Mouse (Mus musculus): ENCODE measurements around the gene Olfr457. TPM values are rescaled to one million over a fixed set of nuclear protein-coding genes. Genes with fewer than 3 reads are reported as not detected.
"Not testable (repeated sequence)": the region's sequence is repeated elsewhere in the genome, so short reads cannot be mapped to it uniquely, and the experiment has no call there.

Olfr457 gene
- not detected in 2 replicates for polyA plus RNA-seq (2012; rRNA removed)

DNA sequence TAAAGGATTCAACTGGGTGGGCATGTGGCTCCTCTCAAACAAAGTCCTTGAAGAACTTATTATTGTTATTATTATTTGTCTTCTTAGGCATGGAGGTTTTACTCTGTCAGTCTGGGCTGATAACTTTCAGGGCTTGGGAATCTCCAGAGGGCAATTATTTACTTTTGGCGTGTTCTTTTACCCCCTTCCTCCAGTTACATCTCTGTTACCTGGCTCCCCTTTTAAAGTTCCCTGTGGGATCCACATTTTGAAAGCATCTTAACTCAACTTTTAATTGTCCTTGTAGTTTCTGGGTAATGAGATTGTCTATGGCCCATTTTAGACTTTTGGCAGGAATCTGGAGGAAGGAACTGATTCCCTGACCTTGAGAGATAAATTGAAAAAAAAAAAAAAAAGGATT, at the start of gene Olfr457:
Gene Olfr457, minus strand, starts transcription at position 101 of the 400 bp plus-strand sequence.
- no peak for DNase-seq (ENCODE audit: low read depth)
- TF ChIP-seq CTCF (IDR thresholded peaks at IDR 0.05; ENCODE audit: borderline replicate concordance, extremely low read depth, insufficient read depth, insufficient read length) (no peak), POLR2A (IDR thresholded peaks at IDR 0.05; ENCODE audit: borderline replicate concordance, extremely low read depth, insufficient read depth, insufficient read length, poor library complexity, severe bottlenecking) (no peak)

DNA sequence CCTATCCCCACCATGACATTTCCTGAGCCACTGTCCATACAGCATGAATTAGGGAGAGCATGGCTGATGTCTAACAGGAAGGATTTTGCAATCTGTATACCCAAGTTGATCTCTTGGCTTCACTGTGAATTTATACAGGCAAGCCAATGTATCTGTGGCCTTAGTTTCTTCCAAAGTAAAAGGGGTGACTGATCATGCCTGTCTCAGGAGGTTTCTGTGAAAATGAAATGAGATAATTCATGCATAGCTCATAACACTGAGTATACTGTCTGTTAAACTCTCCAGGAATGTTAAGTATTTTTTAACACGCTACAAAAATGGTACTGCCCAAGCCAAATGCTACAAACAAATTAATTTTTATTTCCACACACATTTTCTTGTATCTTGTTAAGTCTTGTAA, 37.3 kb upstream of the Olfr457 start:
- no peak for DNase-seq (ENCODE audit: low read depth)
- TF ChIP-seq CTCF (IDR thresholded peaks at IDR 0.05; ENCODE audit: borderline replicate concordance, extremely low read depth, insufficient read depth, insufficient read length) = no peak
- TF ChIP-seq POLR2A (IDR thresholded peaks at IDR 0.05; ENCODE audit: borderline replicate concordance, extremely low read depth, insufficient read depth, insufficient read length, poor library complexity, severe bottlenecking) = no peak

DNA sequence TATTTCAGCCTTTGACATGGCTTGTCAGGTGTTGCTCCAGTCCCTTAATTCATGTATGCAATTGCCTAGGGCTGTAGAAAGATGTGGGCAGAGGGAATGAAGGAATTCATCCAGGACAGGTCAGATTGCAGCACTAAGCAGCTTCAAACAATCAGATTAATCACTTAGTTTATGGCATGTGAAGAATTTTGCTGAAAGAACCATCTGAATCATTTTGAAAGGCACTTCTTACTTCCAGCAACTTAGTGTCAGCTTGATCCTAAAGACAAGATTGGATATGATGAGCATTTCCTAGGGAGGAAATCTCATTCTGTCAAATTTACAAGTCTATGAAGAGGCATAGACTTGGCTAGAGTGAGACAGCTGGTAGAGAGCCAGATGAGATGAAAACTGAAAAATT, 33.2 kb upstream of the Olfr457 start:
- DNase-seq (ENCODE audit: low read depth) = no peak
- TF ChIP-seq CTCF (IDR thresholded peaks at IDR 0.05; ENCODE audit: borderline replicate concordance, extremely low read depth, insufficient read depth, insufficient read length) = no peak
- TF ChIP-seq POLR2A (IDR thresholded peaks at IDR 0.05; ENCODE audit: borderline replicate concordance, extremely low read depth, insufficient read depth, insufficient read length, poor library complexity, severe bottlenecking) = no peak

DNA sequence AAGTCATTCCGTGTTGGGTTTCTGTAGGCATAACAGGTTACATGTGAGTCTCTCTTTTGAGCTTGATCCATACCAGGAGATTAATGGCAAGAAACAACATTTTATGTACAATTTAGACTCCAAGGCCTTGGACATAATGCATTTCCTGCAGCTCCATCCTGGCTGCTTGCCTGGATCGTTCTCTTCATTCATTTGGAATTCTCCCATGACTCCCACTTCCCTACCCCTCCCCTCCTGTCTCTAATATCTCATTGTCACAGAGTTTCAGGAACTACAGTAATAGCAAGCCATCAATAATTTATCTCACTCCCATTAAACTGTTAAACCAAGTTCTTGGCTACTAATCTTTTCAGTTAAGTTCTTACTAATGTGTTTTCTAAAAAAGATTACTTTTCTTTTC, 27.3 kb upstream of the Olfr457 start:
- DNase-seq (ENCODE audit: low read depth) = no peak
- TF ChIP-seq POLR2A (IDR thresholded peaks at IDR 0.05; ENCODE audit: borderline replicate concordance, extremely low read depth, insufficient read depth, insufficient read length, poor library complexity, severe bottlenecking) (no peak), CTCF (IDR thresholded peaks at IDR 0.05; ENCODE audit: borderline replicate concordance, extremely low read depth, insufficient read depth, insufficient read length) (no peak)

DNA sequence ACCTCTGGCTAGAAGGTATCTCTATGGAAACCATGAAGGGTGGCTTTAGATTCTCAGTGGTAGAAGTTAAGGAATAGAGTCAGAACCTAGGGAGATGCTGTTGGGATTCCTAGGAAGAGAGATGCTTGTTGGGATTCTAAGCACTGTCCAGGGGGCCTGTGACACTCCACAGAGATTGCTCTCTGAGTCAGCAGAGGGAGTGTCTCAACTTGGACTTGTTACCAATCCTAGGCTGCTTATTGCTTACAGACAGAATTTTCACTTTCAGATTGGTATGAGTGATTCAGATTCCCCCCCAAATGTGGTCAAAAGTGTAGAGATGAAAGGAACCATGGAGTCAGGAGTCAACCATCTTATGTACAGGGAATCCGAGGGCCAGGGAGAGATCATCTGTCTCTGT, 13.6 kb upstream of the Olfr457 start:
- no peak for DNase-seq (ENCODE audit: low read depth)
- TF ChIP-seq CTCF (IDR thresholded peaks at IDR 0.05; ENCODE audit: borderline replicate concordance, extremely low read depth, insufficient read depth, insufficient read length) (no peak), POLR2A (IDR thresholded peaks at IDR 0.05; ENCODE audit: borderline replicate concordance, extremely low read depth, insufficient read depth, insufficient read length, poor library complexity, severe bottlenecking) (no peak)

DNA sequence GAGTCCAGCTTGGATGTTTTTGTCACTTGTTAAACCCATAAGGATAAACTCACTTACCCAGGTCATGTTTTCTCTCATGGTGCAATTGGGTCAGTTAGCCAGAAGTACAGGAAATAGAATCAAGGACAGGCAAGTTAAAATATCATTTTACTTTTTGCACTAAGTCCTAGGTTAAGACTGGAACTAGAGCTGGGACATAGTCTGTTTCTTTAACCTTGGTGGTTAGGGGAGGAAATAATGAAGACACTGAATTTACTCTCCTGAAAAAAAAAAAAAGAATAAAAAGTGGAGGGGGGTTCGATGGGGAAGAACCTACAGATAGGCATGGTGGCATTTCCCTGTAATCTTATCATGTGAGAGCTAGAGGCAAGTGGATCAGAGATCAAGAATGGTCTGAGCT, 11.0 kb upstream of the Olfr457 start, which contains the start of gene Olfr456:
Gene Olfr456, minus strand, starts transcription at position 101 of the 400 bp plus-strand sequence.
- no peak for DNase-seq (ENCODE audit: low read depth)
- TF ChIP-seq CTCF (IDR thresholded peaks at IDR 0.05; ENCODE audit: borderline replicate concordance, extremely low read depth, insufficient read depth, insufficient read length) = no peak
- TF ChIP-seq POLR2A (IDR thresholded peaks at IDR 0.05; ENCODE audit: borderline replicate concordance, extremely low read depth, insufficient read depth, insufficient read length, poor library complexity, severe bottlenecking) = no peak

DNA sequence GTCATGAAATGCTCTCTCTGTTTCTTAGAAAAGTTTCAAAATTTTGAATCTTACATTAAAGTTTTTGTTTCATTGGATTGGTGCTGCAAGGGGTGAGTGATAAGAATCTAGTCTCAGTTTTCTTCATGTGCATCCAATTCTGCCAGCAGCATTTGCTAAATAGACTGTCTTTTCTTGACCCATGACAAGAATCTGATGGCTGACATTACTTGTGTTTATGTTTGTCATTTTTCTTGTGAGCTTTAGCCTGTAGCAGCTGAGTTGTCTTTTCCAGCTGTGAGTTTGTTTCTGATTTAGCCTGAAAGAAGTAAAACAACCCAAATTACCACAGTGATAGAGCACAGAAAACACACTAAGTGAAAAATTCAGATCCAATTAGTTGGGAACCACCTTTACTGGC, 8.5 kb upstream of the Olfr457 start:
- no peak for DNase-seq (ENCODE audit: low read depth)
- TF ChIP-seq CTCF (IDR thresholded peaks at IDR 0.05; ENCODE audit: borderline replicate concordance, extremely low read depth, insufficient read depth, insufficient read length) = no peak
- TF ChIP-seq POLR2A (IDR thresholded peaks at IDR 0.05; ENCODE audit: borderline replicate concordance, extremely low read depth, insufficient read depth, insufficient read length, poor library complexity, severe bottlenecking) = no peak

DNA sequence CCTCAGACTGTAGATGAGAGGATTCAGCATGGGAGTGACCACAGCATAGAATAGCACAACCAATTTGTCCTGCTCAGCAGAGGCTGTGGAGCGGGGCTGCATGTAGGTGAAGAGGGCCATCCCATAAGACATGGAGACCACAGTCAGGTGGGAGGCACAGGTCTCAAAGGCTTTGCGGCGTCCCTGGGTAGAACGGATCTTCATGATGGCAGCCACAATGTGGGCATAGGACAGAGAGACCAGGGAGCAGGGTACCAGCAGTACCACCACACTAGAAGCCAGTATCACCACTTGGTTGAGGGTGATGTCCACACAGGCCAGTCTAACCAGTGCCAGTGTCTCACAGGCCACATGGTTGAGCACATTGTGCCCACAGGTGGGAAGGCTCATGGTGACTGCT, 4.8 kb downstream of the Olfr457 start:
- not testable (repeated sequence) for DNase-seq (ENCODE audit: low read depth)

DNA sequence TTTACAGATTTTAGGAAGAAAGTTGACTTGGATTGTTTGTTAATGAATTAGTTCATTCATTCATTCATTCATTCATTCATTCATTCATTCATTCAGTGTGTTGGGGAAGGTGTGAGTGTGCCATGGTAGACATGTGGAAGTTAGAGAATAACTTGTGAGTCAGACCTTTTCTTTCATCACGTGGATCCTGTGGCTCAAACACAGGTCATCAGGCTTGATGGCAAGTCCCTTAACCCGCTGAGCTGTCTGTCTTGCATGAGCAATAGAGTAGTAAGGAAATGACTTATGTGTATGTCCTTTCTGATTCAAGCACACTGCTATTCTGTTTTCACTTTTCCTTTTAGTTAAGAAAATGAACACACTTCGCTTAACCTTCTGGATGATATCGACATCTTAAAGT, 5.6 kb downstream of the Olfr457 start:
- TF ChIP-seq POLR2A (IDR thresholded peaks at IDR 0.05; ENCODE audit: borderline replicate concordance, extremely low read depth, insufficient read depth, insufficient read length, poor library complexity, severe bottlenecking) (no peak), CTCF (IDR thresholded peaks at IDR 0.05; ENCODE audit: borderline replicate concordance, extremely low read depth, insufficient read depth, insufficient read length) (no peak)
- DNase-seq (ENCODE audit: low read depth) = no peak

DNA sequence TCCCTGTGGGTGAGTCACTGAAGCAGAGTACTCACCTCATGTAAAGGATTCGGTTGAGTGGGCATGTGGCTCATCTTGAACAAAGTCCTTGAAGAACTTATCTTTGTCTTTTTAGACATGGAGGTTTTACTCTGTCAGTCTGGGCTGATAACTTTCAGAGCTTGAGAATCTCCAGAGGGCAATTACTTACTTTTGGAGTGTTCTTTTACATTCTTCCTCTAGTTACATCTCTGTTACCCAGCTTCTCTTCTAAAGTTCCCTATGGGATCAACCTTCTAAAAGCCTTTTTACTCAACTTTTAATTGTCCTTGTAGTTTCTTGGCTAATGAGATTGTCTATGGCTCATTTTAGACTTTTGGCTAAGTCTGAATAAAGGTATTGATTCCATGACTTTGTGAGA, 11.0 kb downstream of the Olfr457 start, which contains the start of gene Olfr458:
Gene Olfr458, minus strand, starts transcription at position 101 of the 400 bp plus-strand sequence.
- no peak for TF ChIP-seq POLR2A (IDR thresholded peaks at IDR 0.05; ENCODE audit: borderline replicate concordance, extremely low read depth, insufficient read depth, insufficient read length, poor library complexity, severe bottlenecking)
- no peak for TF ChIP-seq CTCF (IDR thresholded peaks at IDR 0.05; ENCODE audit: borderline replicate concordance, extremely low read depth, insufficient read depth, insufficient read length)
- DNase-seq (ENCODE audit: low read depth) = no peak

DNA sequence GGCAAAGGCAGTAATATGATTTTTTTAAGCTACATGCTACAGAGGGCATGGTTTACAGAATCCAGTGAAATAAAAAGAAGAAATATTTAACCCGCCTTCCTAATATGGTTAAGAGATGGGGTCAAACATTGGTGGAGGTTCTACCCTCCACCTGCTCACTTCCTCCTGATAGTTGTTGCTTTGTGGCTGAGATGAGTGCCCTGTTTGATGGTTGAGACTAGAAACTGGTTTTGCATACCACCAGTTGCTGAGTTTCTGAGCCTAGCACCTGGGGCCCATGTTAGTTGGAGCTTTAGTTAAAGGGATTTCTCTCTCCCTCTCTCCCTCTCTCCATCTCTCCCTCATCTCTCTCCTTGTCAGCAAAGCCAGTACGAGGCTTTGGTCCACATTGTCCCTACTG, 28.8 kb downstream of the Olfr457 start:
- TF ChIP-seq CTCF (IDR thresholded peaks at IDR 0.05; ENCODE audit: borderline replicate concordance, extremely low read depth, insufficient read depth, insufficient read length) = no peak
- TF ChIP-seq POLR2A (IDR thresholded peaks at IDR 0.05; ENCODE audit: borderline replicate concordance, extremely low read depth, insufficient read depth, insufficient read length, poor library complexity, severe bottlenecking) = no peak
- DNase-seq (ENCODE audit: low read depth) = no peak

DNA sequence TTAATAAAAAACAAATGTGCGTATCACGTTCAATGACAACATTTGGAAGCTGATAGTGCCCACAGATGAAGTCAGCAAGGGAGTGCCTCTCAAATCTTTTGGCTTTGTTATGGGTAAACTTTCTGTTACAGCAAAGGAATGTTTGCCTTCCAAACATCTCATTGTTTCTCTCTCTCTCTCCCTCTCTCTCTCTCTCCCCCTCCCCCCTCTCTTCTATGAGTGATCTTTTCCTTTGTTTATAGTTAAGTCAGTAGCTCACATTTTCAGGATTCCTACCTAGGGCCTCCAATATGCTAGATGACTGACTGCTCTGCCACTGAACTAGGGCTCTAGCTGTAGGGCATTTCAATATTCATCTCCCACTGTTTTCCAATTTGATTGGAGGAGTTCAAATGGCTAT, 31.6 kb downstream of the Olfr457 start:
- no peak for DNase-seq (ENCODE audit: low read depth)
- TF ChIP-seq POLR2A (IDR thresholded peaks at IDR 0.05; ENCODE audit: borderline replicate concordance, extremely low read depth, insufficient read depth, insufficient read length, poor library complexity, severe bottlenecking) = no peak
- no peak for TF ChIP-seq CTCF (IDR thresholded peaks at IDR 0.05; ENCODE audit: borderline replicate concordance, extremely low read depth, insufficient read depth, insufficient read length)

DNA sequence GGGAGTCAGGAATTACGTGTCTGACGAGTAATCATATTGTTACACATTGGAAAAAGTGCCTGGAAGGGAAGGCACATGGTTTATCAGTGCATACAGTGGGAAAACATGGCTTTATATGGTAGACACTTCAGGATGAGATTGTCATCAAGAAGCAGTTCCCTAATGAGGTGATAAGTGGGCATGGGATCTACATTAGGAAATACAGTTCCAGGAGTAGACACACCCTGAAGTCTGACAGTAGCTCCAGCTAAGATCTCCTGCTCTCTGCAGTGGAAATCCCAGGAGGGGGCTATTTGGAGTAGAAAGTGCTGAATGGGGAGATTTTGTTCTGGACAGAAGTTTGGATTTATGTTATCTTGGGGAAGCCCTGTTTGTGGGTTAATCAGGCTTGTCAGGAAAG, 34.7 kb downstream of the Olfr457 start:
- TF ChIP-seq CTCF (IDR thresholded peaks at IDR 0.05; ENCODE audit: borderline replicate concordance, extremely low read depth, insufficient read depth, insufficient read length) (no peak), POLR2A (IDR thresholded peaks at IDR 0.05; ENCODE audit: borderline replicate concordance, extremely low read depth, insufficient read depth, insufficient read length, poor library complexity, severe bottlenecking) (no peak)
- DNase-seq (ENCODE audit: low read depth) = no peak
